Mouse (Mus musculus) bone marrow, adult 2 months (tissue): Measurements from ENCODE around the gene Disp3. TPM values are rescaled to one million over a fixed set of nuclear protein-coding genes. Genes with fewer than 3 reads are reported as not detected.

Experiments used
- H3K27ac ChIP-seq: fragments of 200-500 bp; 2 replicates; pipeline ENCODE4 v1.5.1; 2012; ENCODE audit warnings: low read depth, mild to moderate bottlenecking, control low read depth, inconsistent platforms, low read length; ENCODE audit not compliant: control insufficient read depth, poor library complexity, insufficient read depth
- H3K4me1 ChIP-seq: fragments of 200-500 bp; 2 replicates; pipeline ENCODE4 v1.6.1; 2011; ENCODE audit warnings: low read length; ENCODE audit not compliant: control insufficient read depth, insufficient read depth
- H3K4me3 ChIP-seq: fragments of 200-500 bp; replicated peaks from 2 replicates; pipeline ENCODE3; 2011; ENCODE audit warnings: mild to moderate bottlenecking, low read depth, low read length, control low read depth; ENCODE audit not compliant: control insufficient read depth
- CTCF ChIP-seq: fragments of 200-500 bp; IDR thresholded peaks from 2 replicates; pipeline ENCODE4 v1.5.1; 2011; ENCODE audit warnings: low read length, control low read depth; ENCODE audit not compliant: control insufficient read depth, insufficient read depth
- POLR2A ChIP-seq: fragments of 200-500 bp; IDR thresholded peaks from 2 replicates; pipeline ENCODE4 v1.6.1; 2011; ENCODE audit warnings: low read depth, mild to moderate bottlenecking, control low read depth, low read length, borderline replicate concordance; ENCODE audit not compliant: control insufficient read depth
- WGBS: fragments of 180-500 bp; shearing (Covaris S2); methylation state at CpG from one replicate; pipeline ENCODE4 v1.1.7; 2018; 5-methylcytosine and 5-hydroxymethylcytosine counted together
- polyA plus RNA-seq: library from polyadenylated mRNA; stranded (reverse); fragments of >200 nt; gene quantifications from 2 replicates; pipeline ENCODE4 v1.2.4, GENCODE M21; 2011; ENCODE audit warnings: low replicate concordance; ENCODE audit not compliant: missing spikeins, insufficient read depth, insufficient read length

Disp3 gene
- polyA plus RNA-seq = not detected in 2 replicates

- WGBS = 5% methylated on average over 51 of the region's 54 CpGs
- H3K4me1 ChIP-seq = no peaks in the 10 kb centered on the region
- H3K27ac ChIP-seq = no peak within 1 kb of the TSS
- no peak within 1 kb of the TSS for H3K4me3 ChIP-seq
- TF ChIP-seq POLR2A (no peak), CTCF (no peak)
Measured at GRCm38 (mm10) chr4:148287476-148288054, at the start of gene Disp3. TSS of gene Disp3 (minus strand) at chr4:148287965.

GRCm38 (mm10) chr4:148330269-148330668 lies 42.5 kb upstream of the Disp3 start:
- H3K4me1 ChIP-seq = no peaks in the 10 kb centered on the region
- no peak overlapping the region for H3K4me3 ChIP-seq
- WGBS = 71% methylated on average over 2 of the region's 2 CpGs
- no peak overlapping the region for H3K27ac ChIP-seq
- no peak for TF ChIP-seq CTCF
- TF ChIP-seq POLR2A = no peak

GRCm38 (mm10) chr4:148329431-148329830 lies 41.7 kb upstream of the Disp3 start:
- Histone ChIP-seq H3K4me3 (no peak overlapping the region), H3K27ac (no peak overlapping the region), H3K4me1 (no peaks in the 10 kb centered on the region)
- WGBS = 53% methylated on average over 11 of the region's 11 CpGs
- TF ChIP-seq CTCF = no peak
- no peak for TF ChIP-seq POLR2A

GRCm38 (mm10) chr4:148328237-148328636 lies 40.5 kb upstream of the Disp3 start:
- no peaks in the 10 kb centered on the region for H3K4me1 ChIP-seq
- WGBS = 91% methylated on average over 1 of the region's 1 CpGs
- no peak overlapping the region for H3K4me3 ChIP-seq
- no peak overlapping the region for H3K27ac ChIP-seq
- TF ChIP-seq CTCF = no peak
- no peak for TF ChIP-seq POLR2A

- WGBS = 43% methylated on average over 19 of the region's 19 CpGs
- no peak for TF ChIP-seq POLR2A
- TF ChIP-seq CTCF = no peak
- no peak overlapping the region; the same call in 1 of the 2 replicates for H3K27ac ChIP-seq
- H3K4me3 ChIP-seq = no peak overlapping the region
- H3K4me1 ChIP-seq = no peaks in the 10 kb centered on the region
Measured at GRCm38 (mm10) chr4:148327266-148327997, 39.7 kb upstream of the Disp3 start.

- Histone ChIP-seq H3K4me1 (no peaks in the 10 kb centered on the region), H3K27ac (no peak overlapping the region), H3K4me3 (no peak overlapping the region)
- WGBS = 62% methylated on average over 8 of the region's 8 CpGs
- TF ChIP-seq CTCF (no peak), POLR2A (no peak)
Measured at GRCm38 (mm10) chr4:148326791-148327190, 39.0 kb upstream of the Disp3 start.

- WGBS = 79% methylated on average over 3 of the region's 3 CpGs
- TF ChIP-seq POLR2A (no peak), CTCF (no peak)
- Histone ChIP-seq H3K4me1 (no peaks in the 10 kb centered on the region), H3K4me3 (no peak overlapping the region), H3K27ac (no peak overlapping the region)
Measured at GRCm38 (mm10) chr4:148325951-148326350, 38.2 kb upstream of the Disp3 start.

- Histone ChIP-seq H3K4me1 (no peaks in the 10 kb centered on the region), H3K4me3 (no peak overlapping the region), H3K27ac (no peak overlapping the region)
- whole genome bisulfite sequencing = 33% methylated on average over 2 of the region's 2 CpGs
- TF ChIP-seq POLR2A = no peak
- no peak for TF ChIP-seq CTCF
Measured at GRCm38 (mm10) chr4:148325057-148325456, 37.3 kb upstream of the Disp3 start.

GRCm38 (mm10) chr4:148322152-148322551 lies 34.4 kb upstream of the Disp3 start:
- Histone ChIP-seq H3K27ac (no peak overlapping the region), H3K4me1 (no peaks in the 10 kb centered on the region), H3K4me3 (no peak overlapping the region)
- 47% methylated on average over 10 of the region's 10 CpGs for WGBS
- TF ChIP-seq POLR2A = no peak
- TF ChIP-seq CTCF = no peak

- no peaks in the 10 kb centered on the region for H3K4me1 ChIP-seq
- no peak for TF ChIP-seq POLR2A
- no peak for TF ChIP-seq CTCF
- 86% methylated on average over 12 of the region's 12 CpGs for WGBS
- H3K27ac ChIP-seq = no peak overlapping the region
- H3K4me3 ChIP-seq = no peak overlapping the region
Measured at GRCm38 (mm10) chr4:148319366-148319765, 31.6 kb upstream of the Disp3 start.
